Mouse (Mus musculus) T-helper 2 cell (primary cell): Measurements from ENCODE around the gene Tex37.

Experiments
- in situ Hi-C: fragments of 300-600 bp; cut with MboI, MseI; formaldehyde crosslinking; loops from one replicate; pipeline ENCODE4 v1.15.1; 2025; ENCODE audit warnings: high pct_unique_total_duplicates

Tex37 gene

DNA sequence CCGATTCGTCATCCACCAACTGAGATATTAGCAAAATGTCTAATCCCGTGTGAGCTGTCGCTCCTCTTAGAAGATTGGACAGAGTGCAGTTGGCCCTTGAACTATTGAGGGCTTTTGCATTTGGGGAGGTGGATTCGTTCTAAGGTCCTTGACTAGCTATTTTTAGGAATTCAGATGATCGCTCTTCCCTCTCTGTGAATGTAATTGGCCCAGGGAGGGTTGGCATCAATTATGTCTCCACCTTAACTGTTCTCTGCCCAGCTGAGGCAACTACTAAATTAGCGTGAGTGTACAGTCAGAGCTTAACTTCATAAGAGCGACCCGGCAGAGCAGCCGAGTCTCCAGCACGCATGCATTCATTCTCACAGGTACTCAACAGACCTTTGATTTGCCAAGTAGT lies 30.7 kb downstream of the Tex37 start:
- in situ Hi-C loops, result no loop called here

DNA sequence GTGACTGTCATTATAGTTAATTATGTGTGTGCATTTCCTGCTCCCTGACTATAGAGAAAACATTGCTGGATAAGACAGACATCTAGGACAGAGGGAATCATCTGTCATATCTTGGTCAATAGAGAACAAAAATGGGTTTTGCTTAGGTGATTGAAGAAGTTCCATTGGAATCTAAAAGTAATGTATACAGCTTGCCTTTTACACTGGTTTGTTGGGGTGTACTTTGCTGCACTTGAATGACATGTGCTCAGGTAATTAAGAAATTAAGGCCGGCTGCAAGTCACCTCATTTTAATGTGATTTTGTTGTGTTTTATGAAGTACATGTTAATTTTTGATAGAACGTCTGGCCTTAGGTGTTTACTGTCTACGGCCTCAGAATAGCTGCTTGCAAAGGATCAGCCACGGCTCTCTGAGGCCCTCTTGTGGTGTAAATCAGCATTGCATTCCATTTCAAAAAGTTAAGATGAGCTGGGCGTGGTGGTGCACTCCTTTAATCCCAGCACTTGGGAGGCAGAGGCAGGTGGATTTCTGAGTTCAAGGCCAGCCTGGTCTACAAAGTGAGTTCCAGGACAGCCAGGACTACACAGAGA lies 37.9 kb downstream of the Tex37 start:
- in situ Hi-C loops, result no loop called here

DNA sequence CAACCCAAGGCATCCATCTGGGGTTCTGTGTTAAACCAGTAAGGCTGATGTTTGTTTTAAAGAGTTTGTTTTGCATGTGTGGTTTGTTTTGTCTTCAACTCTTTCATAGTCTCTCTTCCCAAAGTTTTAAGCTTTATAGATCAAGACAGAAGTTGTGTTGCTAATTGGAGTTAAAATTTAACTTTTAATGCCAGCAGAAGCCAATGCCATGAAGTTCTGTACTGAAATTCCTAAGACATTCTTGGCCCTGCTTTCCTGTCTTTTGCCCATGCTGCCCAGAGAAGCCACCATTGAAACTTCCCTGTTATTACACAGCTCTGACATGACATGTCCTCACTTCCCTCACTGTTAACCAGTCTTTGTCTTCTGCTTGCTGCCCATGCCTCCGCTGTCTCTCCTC lies 43.7 kb downstream of the Tex37 start:
- in situ Hi-C loops, result loop anchor here (5.0 kb wide), 1 partner anchor 63 kb away; no protein-coding TSS in a partner anchor

DNA sequence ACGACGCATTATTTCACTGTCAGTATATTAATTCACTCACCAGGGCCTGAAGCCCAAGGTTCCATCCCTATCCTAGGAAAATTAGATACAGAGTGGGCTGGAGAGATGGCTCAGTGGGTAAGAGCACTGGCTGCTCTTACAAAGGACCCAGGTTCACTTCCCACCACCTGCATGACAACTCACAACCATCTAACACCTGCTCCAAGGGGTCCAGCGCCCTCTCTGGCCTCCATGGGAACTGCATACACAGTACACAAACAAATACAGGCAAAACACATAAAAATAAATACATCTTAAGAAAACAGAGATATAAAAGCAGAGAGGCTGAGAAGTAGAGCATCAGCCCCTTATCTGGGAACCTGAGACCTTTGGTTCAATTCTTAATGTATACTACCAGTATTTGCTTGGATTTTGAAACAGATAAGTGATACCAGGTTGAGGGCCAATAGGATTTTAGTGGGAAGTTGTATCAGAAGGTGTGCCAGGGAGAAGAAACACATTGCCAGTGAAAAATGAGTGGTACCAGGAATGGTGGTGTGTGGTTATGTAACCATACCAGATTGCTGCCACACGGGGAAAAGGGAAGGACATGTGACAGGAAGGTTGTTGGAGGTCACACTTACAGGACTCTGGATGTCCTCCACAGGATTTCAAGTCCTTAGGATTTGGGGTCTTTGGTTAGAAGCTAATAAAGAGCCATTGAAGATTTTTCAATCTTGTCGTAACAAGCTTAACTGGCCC lies 44.5 kb downstream of the Tex37 start:
- in situ Hi-C loops, result no loop called here

DNA sequence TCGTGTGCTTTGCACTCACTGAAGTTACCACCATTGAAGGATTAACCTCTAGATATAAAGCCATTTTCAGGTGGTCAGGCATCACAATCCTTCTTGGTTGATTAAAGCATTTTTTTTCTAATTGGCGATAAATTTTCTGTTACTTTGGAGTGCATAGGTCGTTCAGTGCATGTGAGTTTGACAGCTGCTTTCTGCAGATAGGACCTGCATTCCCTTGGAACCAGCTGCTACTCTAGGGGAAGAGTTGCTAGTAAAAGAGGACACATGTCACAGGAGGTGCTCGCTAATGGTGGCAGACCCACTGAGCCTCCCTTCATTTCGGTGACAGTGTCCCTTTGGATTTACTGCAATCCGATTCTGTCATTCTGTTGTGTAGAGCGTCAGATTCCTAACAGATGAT lies 46.2 kb downstream of the Tex37 start:
- in situ Hi-C loops, result no loop called here

DNA sequence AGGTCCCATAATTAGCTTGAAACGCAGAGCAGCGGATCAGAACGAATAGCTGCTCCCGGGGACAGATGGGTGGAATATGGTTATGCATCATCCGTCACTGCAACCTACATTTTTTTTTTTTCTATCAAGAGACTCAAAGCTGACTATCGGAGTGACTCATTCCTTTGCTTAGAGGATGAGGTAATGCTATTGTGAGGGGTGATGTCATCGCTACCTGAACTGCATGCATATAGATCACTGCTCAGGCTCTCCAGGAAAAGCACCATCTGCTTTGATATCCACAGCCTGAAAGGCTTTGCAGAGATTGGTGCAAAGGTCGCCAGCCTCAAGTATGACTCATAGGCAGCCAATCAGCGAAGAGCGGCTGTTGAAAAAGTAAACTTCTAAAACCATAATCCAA lies 46.6 kb downstream of the Tex37 start:
- in situ Hi-C loops, result no loop called here

DNA sequence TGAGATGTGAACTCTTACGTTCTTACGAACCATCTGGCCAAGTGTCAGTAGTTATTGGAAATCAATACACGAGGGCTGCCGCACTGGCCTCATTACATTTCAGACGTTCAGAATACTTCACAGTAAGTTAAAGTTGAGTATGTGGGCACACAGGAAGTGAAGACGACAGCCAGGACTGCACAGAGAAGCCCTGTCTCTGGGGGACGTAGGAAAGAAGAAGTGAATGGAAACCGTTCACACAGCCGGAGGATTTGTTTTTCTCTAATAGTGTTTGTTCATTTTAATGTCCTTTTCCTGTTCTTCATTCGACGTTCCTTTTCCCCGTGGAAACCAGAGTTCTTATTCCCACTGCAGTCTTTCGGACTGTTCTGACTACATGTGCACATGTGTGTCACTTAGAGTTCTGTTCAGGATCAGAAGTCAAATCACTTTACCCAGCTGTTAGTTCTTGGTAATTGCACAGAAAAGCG lies 47.2 kb downstream of the Tex37 start:
- in situ Hi-C loops, result no loop called here

DNA sequence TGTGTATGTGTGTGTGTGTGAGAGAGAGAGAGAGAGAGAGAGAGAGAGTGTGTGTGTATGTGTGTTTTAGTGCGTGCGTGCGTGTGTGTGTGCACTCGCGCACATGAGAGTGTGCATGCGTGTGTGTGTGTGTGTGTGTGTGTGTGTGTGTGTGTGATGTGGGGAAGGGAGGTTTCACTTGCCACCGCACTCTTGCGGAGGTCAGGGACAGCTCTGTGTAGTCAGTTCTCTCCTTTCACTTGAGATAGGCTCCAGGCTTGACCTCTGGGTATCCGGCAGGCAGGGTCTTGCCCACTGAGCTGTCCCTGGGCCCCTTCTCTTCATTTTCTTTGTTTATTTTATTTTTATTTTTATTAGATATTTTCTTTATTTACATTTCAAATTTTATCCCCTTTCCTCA lies 51.4 kb downstream of the Tex37 start:
- in situ Hi-C loops, result no loop called here

DNA sequence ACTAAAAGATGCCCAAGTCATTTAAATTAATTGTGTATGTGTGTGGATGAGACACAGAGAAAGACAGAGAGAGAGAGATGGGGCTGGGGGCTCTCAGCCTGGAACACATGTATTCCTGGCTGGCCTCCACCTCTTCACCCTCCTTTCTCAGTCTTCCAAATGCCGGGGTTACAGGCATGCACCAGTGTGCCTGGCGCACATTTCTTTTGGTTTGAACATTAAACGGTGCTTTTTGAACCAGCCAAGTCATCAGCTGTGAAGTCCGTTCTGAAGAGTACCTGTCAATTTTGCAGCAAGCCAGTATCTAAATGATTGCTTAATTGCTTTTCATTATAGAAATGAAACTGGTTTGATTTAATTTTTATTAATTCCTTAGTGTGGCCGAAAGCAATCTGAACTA lies 52.0 kb downstream of the Tex37 start:
- in situ Hi-C loops, result no loop called here

DNA sequence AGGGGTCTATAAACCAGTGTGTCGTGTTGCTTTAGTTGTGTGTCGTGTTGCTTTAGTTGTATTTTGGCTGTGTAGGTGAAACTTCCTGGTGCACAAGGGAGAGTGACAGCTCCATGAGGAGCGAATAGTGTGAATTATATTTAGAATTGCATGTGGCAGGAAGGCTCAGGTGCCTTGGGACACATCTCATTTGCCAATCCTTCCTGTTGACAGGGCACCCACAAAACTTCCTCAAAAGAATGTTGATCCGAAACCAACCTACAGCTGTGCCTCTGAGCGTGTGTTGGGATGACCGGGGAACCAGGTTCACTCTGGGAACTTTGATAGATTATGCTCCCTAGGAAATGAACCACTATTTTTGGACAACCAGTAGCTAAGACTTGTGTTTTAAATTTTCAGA lies 54.4 kb downstream of the Tex37 start:
- in situ Hi-C loops, result no loop called here
